Mouse (Mus musculus): Measurements from ENCODE around the gene 1700088E04Rik. TPM values are rescaled to one million over a fixed set of nuclear protein-coding genes. Genes with fewer than 3 reads are reported as not detected.

Gene 1700088E04Rik
- polyA plus RNA-seq (2014; fragmentation: Nextera tagmentation; extraction: Ambion mirVana): 8.8 and 9.4 TPM in 2 replicates

DNA sequence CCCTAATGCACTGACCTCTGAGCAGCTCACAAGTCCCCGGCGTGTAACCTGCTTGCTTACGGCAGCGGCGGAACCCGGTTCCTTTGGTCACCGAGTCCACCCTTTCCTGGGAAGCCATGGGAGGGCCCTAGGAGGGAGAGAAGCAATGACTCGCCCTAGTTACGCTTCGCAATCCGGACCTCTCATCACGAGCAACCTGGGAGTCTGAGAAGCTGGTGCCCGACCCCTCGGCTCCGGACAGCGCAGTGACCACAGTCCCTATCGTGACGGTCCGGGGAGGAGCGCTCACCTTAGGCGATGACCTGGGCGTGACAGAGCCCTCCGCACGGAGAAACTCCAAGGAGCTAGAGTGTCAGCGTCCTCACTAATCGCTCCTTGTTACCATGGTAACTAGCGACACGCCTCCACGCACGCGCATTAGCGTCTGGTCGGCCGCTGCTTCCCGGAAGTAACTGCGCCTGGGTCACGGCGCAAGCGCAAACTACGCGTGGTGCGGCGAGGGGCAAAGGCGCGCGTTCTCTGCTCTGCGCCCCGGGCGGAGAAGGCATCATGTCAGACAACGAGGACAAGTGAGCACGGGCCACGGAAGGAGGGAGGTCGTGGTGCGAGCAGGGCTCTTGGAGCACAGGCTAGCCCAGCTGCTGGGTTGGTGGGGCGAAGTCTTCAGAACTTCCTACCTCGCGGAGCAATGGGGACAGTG is at the start of gene 1700088E04Rik, which contains the start of gene Polr2f:
1700088E04Rik (minus strand) TSS at position 388 of the 700 bp plus-strand sequence.
Polr2f (plus strand) TSS at position 144 of the 700 bp plus-strand sequence.
- H3K4me1 ChIP-seq (ENCODE audit: control insufficient read depth, insufficient read depth, low read length): peaks cover 11% of the 10 kb centered on the region
- peak; percentile 74 for ATAC-seq (ENCODE audit: insufficient read depth, low FRiP score, low TSS enrichment)
- peak within 1 kb of the TSS; percentile 74 for H3K9ac ChIP-seq (ENCODE audit: low read length)
- under 1% methylated on average over 57 of the region's 57 CpGs for WGBS
- H3K4me2 ChIP-seq (ENCODE audit: low read depth): peak within 1 kb of the TSS; percentile 95
- peak within 1 kb of the TSS; percentile 82 for H3K4me3 ChIP-seq (ENCODE audit: low read depth, low read length)
- no peaks in the 10 kb centered on the region for H3K9me3 ChIP-seq (ENCODE audit: control insufficient read depth, low read length)
- peaks cover 7% of the 10 kb centered on the region; the same call in 1 of the 2 replicates for H3K36me3 ChIP-seq (ENCODE audit: control insufficient read depth, insufficient read depth, low read length)
- DNase-seq (ENCODE audit: low spot score): peak; percentile 97
- H3K27me3 ChIP-seq (ENCODE audit: control insufficient read depth, insufficient read depth, low read length): no peaks in the 10 kb centered on the region
- H3K27ac ChIP-seq (ENCODE audit: low read depth, low read length): no peak within 1 kb of the TSS

DNA sequence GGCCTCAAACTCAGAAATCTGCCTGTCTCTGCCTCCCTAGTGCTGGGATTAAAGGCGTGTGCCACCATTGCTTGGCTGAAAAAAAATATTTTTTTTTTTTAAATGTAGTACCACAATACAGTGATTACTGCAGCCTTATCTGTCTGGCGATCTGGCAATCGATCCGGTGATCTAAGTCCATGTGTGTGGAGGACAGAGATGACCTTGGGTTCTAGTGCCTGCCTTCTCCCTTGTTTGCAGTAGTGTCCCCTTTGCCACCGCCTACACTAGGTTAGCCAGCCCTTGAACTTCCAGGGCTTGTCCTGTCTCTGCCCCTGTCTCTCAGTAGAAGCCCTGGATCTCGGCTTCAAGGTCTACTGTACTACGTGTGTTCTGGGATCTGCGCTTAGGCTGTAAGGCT is 46.8 kb upstream of the 1700088E04Rik start:
- no peaks in the 10 kb centered on the region for H3K36me3 ChIP-seq (ENCODE audit: control insufficient read depth, insufficient read depth, low read length)
- no peak overlapping the region for H3K27ac ChIP-seq (ENCODE audit: low read depth, low read length)
- no peak overlapping the region for H3K4me2 ChIP-seq (ENCODE audit: low read depth)
- H3K9ac ChIP-seq (ENCODE audit: low read length): no peak overlapping the region
- 89% methylated on average over 8 of the region's 8 CpGs for WGBS
- H3K27me3 ChIP-seq (ENCODE audit: control insufficient read depth, insufficient read depth, low read length): no peaks in the 10 kb centered on the region
- H3K4me3 ChIP-seq (ENCODE audit: low read depth, low read length): no peak overlapping the region
- H3K9me3 ChIP-seq (ENCODE audit: control insufficient read depth, low read length): no peaks in the 10 kb centered on the region
- DNase-seq (ENCODE audit: low spot score) (no peak), ATAC-seq (ENCODE audit: insufficient read depth, low FRiP score, low TSS enrichment) (no peak)
- peaks cover 3% of the 10 kb centered on the region; the same call in 1 of the 2 replicates for H3K4me1 ChIP-seq (ENCODE audit: control insufficient read depth, insufficient read depth, low read length)

DNA sequence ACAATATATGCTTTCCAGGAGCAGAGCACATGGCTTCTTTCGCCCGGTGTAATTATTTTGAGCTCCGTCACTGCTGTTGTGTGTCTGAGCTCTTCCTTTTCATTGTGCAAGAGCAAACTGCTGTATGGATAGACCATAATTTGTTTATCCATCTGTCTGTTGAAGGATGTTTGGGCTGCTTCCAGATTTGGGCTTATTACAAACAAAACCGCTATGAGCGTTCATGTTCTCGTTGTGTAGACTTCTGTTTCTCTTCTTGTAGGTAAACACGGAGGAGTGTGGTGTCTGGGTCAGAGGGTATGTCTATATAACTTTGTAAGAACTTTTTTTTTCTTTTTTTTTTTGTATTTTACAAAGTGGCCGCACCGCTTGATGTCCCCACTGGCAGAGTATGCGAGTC is 44.2 kb upstream of the 1700088E04Rik start:
- Histone ChIP-seq H3K4me2 (ENCODE audit: low read depth) (no peak overlapping the region), H3K36me3 (ENCODE audit: control insufficient read depth, insufficient read depth, low read length) (no peaks in the 10 kb centered on the region), H3K4me3 (ENCODE audit: low read depth, low read length) (no peak overlapping the region), H3K9ac (ENCODE audit: low read length) (no peak overlapping the region), H3K9me3 (ENCODE audit: control insufficient read depth, low read length) (no peaks in the 10 kb centered on the region), H3K4me1 (ENCODE audit: control insufficient read depth, insufficient read depth, low read length) (no peaks in the 10 kb centered on the region), H3K27me3 (ENCODE audit: control insufficient read depth, insufficient read depth, low read length) (no peaks in the 10 kb centered on the region), H3K27ac (ENCODE audit: low read depth, low read length) (no peak overlapping the region)
- 92% methylated on average over 10 of the region's 10 CpGs for WGBS
- DNase-seq (ENCODE audit: low spot score): no peak
- ATAC-seq (ENCODE audit: insufficient read depth, low FRiP score, low TSS enrichment): no peak

DNA sequence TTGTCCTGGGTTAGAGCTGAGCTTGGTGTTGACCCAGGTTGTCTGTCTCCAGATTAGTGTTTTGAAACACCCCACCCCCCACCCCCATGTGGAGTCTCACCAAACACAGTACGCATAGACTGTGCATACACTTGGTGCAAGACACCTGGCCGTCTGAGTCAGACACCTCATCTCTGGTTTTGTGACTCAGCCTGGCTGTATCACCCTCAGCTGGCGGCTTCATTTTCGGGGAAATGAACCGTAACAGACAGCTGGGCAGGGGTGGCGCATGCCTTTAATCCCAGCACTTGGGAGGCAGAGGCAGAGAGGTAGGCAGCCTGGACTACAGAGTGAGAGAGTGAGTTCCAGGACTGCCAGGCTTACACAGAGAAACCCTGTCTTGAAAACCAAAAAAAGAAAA is 35.9 kb upstream of the 1700088E04Rik start:
- H3K27me3 ChIP-seq (ENCODE audit: control insufficient read depth, insufficient read depth, low read length): no peaks in the 10 kb centered on the region
- ATAC-seq (ENCODE audit: insufficient read depth, low FRiP score, low TSS enrichment) (no peak), DNase-seq (ENCODE audit: low spot score) (no peak)
- H3K9me3 ChIP-seq (ENCODE audit: control insufficient read depth, low read length): no peaks in the 10 kb centered on the region
- H3K4me2 ChIP-seq (ENCODE audit: low read depth): no peak overlapping the region
- H3K9ac ChIP-seq (ENCODE audit: low read length): no peak overlapping the region
- H3K27ac ChIP-seq (ENCODE audit: low read depth, low read length): no peak overlapping the region
- no peaks in the 10 kb centered on the region for H3K4me1 ChIP-seq (ENCODE audit: control insufficient read depth, insufficient read depth, low read length)
- WGBS: 45% methylated on average over 6 of the region's 6 CpGs
- no peaks in the 10 kb centered on the region for H3K36me3 ChIP-seq (ENCODE audit: control insufficient read depth, insufficient read depth, low read length)
- no peak overlapping the region for H3K4me3 ChIP-seq (ENCODE audit: low read depth, low read length)

DNA sequence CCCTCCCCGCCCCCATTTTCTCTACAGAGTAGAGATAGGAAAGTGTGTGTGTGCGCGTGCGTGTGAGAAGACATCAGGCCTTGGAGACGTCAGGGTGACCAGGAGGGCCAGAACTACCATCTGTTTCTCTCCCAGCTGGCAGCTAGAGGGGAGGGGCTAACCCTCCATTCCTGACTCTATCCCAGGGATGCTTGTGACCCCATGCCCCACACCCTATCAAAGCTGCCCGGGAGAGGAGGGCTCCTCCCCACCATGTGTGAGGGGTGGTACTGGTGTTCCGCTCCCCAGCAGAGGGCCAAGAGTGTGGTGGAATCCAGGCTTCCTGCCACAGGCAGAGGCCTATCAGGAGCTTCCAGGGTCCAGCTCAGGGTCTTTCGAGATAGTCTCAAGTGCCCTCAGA is 25.7 kb upstream of the 1700088E04Rik start:
- Histone ChIP-seq H3K27me3 (ENCODE audit: control insufficient read depth, insufficient read depth, low read length) (peaks cover 38% of the 10 kb centered on the region), H3K9ac (ENCODE audit: low read length) (no peak overlapping the region; the same call in 1 of the 2 replicates), H3K4me2 (ENCODE audit: low read depth) (no peak overlapping the region; the same call in 1 of the 2 replicates), H3K4me3 (ENCODE audit: low read depth, low read length) (no peak overlapping the region), H3K4me1 (ENCODE audit: control insufficient read depth, insufficient read depth, low read length) (peaks cover 10% of the 10 kb centered on the region), H3K9me3 (ENCODE audit: control insufficient read depth, low read length) (no peaks in the 10 kb centered on the region), H3K36me3 (ENCODE audit: control insufficient read depth, insufficient read depth, low read length) (no peaks in the 10 kb centered on the region), H3K27ac (ENCODE audit: low read depth, low read length) (peak overlapping the region; percentile 67; the same call in 1 of the 2 replicates)
- DNase-seq (ENCODE audit: low spot score) (no peak), ATAC-seq (ENCODE audit: insufficient read depth, low FRiP score, low TSS enrichment) (peak; percentile 38; the same call in 1 of the 2 replicates)
- 37% methylated on average over 8 of the region's 8 CpGs for WGBS

DNA sequence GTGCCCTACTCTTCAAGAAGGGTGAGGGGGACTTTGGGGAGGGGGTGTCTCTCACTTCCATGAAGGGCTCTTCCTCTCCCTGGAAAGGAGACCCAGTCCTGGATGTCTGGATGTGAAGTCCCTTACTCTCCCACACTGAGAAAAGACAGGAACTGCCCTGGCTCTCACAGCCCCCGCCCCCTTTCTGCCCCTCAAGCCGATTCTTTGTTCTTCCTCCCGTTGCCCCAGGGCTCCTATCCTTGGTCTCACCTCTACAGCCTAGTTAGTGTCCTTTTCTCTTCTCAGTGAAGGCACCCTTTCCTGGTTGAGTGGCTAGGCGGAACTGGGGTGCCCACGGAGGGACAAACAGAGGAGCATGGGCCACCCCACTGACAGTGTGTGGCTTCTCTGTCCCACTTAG is 24.1 kb upstream of the 1700088E04Rik start, which contains the start of gene Sox10:
Sox10 (minus strand) TSS at position 101 of the 400 bp plus-strand sequence.
- WGBS: 40% methylated on average over 5 of the region's 5 CpGs
- Histone ChIP-seq H3K9ac (ENCODE audit: low read length) (peak within 1 kb of the TSS; percentile 39), H3K36me3 (ENCODE audit: control insufficient read depth, insufficient read depth, low read length) (no peaks in the 10 kb centered on the region), H3K27me3 (ENCODE audit: control insufficient read depth, insufficient read depth, low read length) (peaks cover 42% of the 10 kb centered on the region), H3K4me2 (ENCODE audit: low read depth) (peak within 1 kb of the TSS; percentile 20; the same call in 1 of the 2 replicates), H3K4me1 (ENCODE audit: control insufficient read depth, insufficient read depth, low read length) (peaks cover 10% of the 10 kb centered on the region), H3K9me3 (ENCODE audit: control insufficient read depth, low read length) (no peaks in the 10 kb centered on the region), H3K27ac (ENCODE audit: low read depth, low read length) (peak within 1 kb of the TSS; percentile 67), H3K4me3 (ENCODE audit: low read depth, low read length) (peak within 1 kb of the TSS; percentile 28)
- DNase-seq (ENCODE audit: low spot score) (no peak), ATAC-seq (ENCODE audit: insufficient read depth, low FRiP score, low TSS enrichment) (no peak)

- H3K27ac ChIP-seq (ENCODE audit: low read depth, low read length): no peak overlapping the region; the same call in 1 of the 2 replicates
- H3K9ac ChIP-seq (ENCODE audit: low read length): peak overlapping the region; percentile 15; the same call in 1 of the 2 replicates
- peaks cover 10% of the 10 kb centered on the region for H3K4me1 ChIP-seq (ENCODE audit: control insufficient read depth, insufficient read depth, low read length)
- no peak overlapping the region for H3K4me2 ChIP-seq (ENCODE audit: low read depth)
- no peak for ATAC-seq (ENCODE audit: insufficient read depth, low FRiP score, low TSS enrichment)
- H3K4me3 ChIP-seq (ENCODE audit: low read depth, low read length): peak overlapping the region; percentile 28
- no peak for DNase-seq (ENCODE audit: low spot score)
- peaks cover 42% of the 10 kb centered on the region for H3K27me3 ChIP-seq (ENCODE audit: control insufficient read depth, insufficient read depth, low read length)
- no peaks in the 10 kb centered on the region for H3K36me3 ChIP-seq (ENCODE audit: control insufficient read depth, insufficient read depth, low read length)
- WGBS: 6% methylated on average over 15 of the region's 15 CpGs
- no peaks in the 10 kb centered on the region for H3K9me3 ChIP-seq (ENCODE audit: control insufficient read depth, low read length)
Measured at GRCm38 (mm10) chr15:79164251-79164650, 23.2 kb upstream of the 1700088E04Rik start.

DNA sequence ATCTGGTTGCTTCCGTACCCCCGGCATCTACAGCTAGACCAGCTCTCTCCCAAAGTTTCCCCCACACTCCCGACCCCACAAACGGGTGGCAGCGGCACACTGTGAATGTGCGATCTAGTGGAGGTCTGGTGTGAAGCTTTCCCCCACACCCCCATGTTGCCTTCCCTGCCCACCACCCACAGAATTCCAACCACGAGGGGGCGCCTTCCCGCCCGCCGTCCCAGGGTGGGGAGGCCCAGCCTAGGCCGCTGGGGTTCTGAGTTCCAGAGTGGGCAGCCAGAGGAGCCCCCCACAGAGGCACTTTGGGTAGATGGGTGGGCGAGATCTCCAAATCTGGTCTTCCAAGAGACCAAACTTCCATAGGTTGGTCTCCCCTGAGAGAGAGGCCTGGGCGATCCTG is 21.8 kb upstream of the 1700088E04Rik start:
- Histone ChIP-seq H3K9ac (ENCODE audit: low read length) (peak overlapping the region; percentile 46), H3K4me3 (ENCODE audit: low read depth, low read length) (peak overlapping the region; percentile 28), H3K4me2 (ENCODE audit: low read depth) (no peak overlapping the region), H3K36me3 (ENCODE audit: control insufficient read depth, insufficient read depth, low read length) (no peaks in the 10 kb centered on the region), H3K27ac (ENCODE audit: low read depth, low read length) (no peak overlapping the region), H3K27me3 (ENCODE audit: control insufficient read depth, insufficient read depth, low read length) (peaks cover 42% of the 10 kb centered on the region), H3K4me1 (ENCODE audit: control insufficient read depth, insufficient read depth, low read length) (peaks cover 10% of the 10 kb centered on the region), H3K9me3 (ENCODE audit: control insufficient read depth, low read length) (no peaks in the 10 kb centered on the region)
- DNase-seq (ENCODE audit: low spot score) (no peak), ATAC-seq (ENCODE audit: insufficient read depth, low FRiP score, low TSS enrichment) (no peak)
- WGBS: 44% methylated on average over 14 of the region's 14 CpGs

Measured in neural tube, embryonic 11.5 days (tissue).